In genomic region chr8:125343867-125344266, GRCm38 (mm10) we compare ENCODE assay signal across 10 mouse cellular contexts.
A peak's percentile ranks its signal among the peaks of the same experiment; 100 is the strongest.
DNase-seq lines count a peak whose midpoint lies in the region; ATAC-seq lines count a peak whose summit lies in the region.
"Had no signal": no experiment of that assay in that cellular context is flagged by ENCODE, and none has a peak within 500 bp of the region (broad histone marks: within the 10 kb centered on the region; RNA-seq: fewer than 3 reads in every experiment).

No protein-coding gene starts in this region.

- H3K27ac ChIP-seq in neural tube, embryonic 15.5 days (replicated peaks) = no peak overlapping the region; the same call in 1 of the 2 replicates
- H3K27ac ChIP-seq in midbrain, embryonic 14.5 days (replicated peaks; ENCODE audit: low read depth, low read length) = no peak overlapping the region
- H3K27ac ChIP-seq: lung, embryonic 15.5 days; neural tube, embryonic 13.5 days had no signal

- peaks cover 31% of the 10 kb centered on the region for H3K27me3 ChIP-seq in neural tube, embryonic 15.5 days (replicated peaks)
- H3K27me3 ChIP-seq in midbrain, embryonic 14.5 days (ENCODE audit: control insufficient read depth, insufficient read depth, low read length) = peaks cover 40% of the 10 kb centered on the region
- H3K27me3 ChIP-seq: lung, embryonic 15.5 days had no signal

- no peak overlapping the region for H3K4me2 ChIP-seq in neural tube, embryonic 15.5 days
- H3K4me2 ChIP-seq in midbrain, embryonic 14.5 days (ENCODE audit: low read length) = no peak overlapping the region
- H3K4me2 ChIP-seq: lung, embryonic 15.5 days; neural tube, embryonic 13.5 days had no signal

- no peaks in the 10 kb centered on the region for H3K36me3 ChIP-seq in neural tube, embryonic 15.5 days
- no peaks in the 10 kb centered on the region for H3K36me3 ChIP-seq in midbrain, embryonic 14.5 days (ENCODE audit: control insufficient read depth, insufficient read depth, low read length)
- H3K36me3 ChIP-seq: lung, embryonic 15.5 days; neural tube, embryonic 13.5 days had no signal

- H3K9ac ChIP-seq in neural tube, embryonic 15.5 days (replicated peaks) = no peak overlapping the region
- no peak overlapping the region for H3K9ac ChIP-seq in midbrain, embryonic 14.5 days (replicated peaks; ENCODE audit: low read length)
- H3K9ac ChIP-seq: lung, embryonic 15.5 days; neural tube, embryonic 13.5 days had no signal

- no peaks in the 10 kb centered on the region for H3K9me3 ChIP-seq in neural tube, embryonic 15.5 days (replicated peaks)
- no peaks in the 10 kb centered on the region for H3K9me3 ChIP-seq in midbrain, embryonic 14.5 days (ENCODE audit: control insufficient read depth, low read length)
- H3K9me3 ChIP-seq: lung, embryonic 15.5 days; neural tube, embryonic 13.5 days had no signal

- ATAC-seq in neural tube, embryonic 15.5 days (ENCODE audit: low FRiP score) = no peak
- no peak for ATAC-seq in midbrain, embryonic 14.5 days (ENCODE audit: low FRiP score, low TSS enrichment)

- peaks cover 25% of the 10 kb centered on the region for H3K4me1 ChIP-seq in neural tube, embryonic 15.5 days
- H3K4me1 ChIP-seq in midbrain, embryonic 14.5 days (ENCODE audit: control insufficient read depth, insufficient read depth, low read length) = peaks cover 6% of the 10 kb centered on the region; the same call in 1 of the 2 replicates

- peak; percentile 25 to 41 for DNase-seq in layer of hippocampus, adult 18-20 months (ENCODE audit: low spot score in 2 of 2)
- no peak for DNase-seq in layer of hippocampus, adult 9-10 months (ENCODE audit: low spot score)
- DNase-seq in B cell, adult 2 months = peak; percentile 52 to 61
- DNase-seq in MN1 (ENCODE audit: low spot score) = peak; percentile 91
- DNase-seq in fibroblast of lung, adult 2 months (ENCODE audit: low read depth) = peak; percentile 51
- DNase-seq in midbrain, embryonic 14.5 days = no peak
- DNase-seq in testis, postnatal 14 days (ENCODE audit: low spot score) = no peak

- 21% methylated on average over 9 of the region's 9 CpGs for WGBS in neural tube, embryonic 15.5 days
- WGBS in midbrain, embryonic 14.5 days = 53% methylated on average over 9 of the region's 9 CpGs

- no peak overlapping the region for H3K4me3 ChIP-seq in neural tube, embryonic 15.5 days (replicated peaks)
- no peak overlapping the region for H3K4me3 ChIP-seq in midbrain, embryonic 14.5 days (replicated peaks; ENCODE audit: low read depth, low read length)
- H3K4me3 ChIP-seq: lung, embryonic 15.5 days; neural tube, embryonic 13.5 days had no signal

Comparison
In these comparisons a context has a peak if more than half of its experiments do, and no peak if none do; other contexts are left out.
1. DNase-seq: peak in layer of hippocampus, adult 18-20 months (2 of 2), B cell, adult 2 months (2 of 2), MN1 (single experiment) and fibroblast of lung, adult 2 months (single experiment); none in layer of hippocampus, adult 9-10 months (single experiment), midbrain, embryonic 14.5 days (single experiment) and testis, postnatal 14 days (single experiment).